Mouse (Mus musculus): ENCODE results near the gene 9630041A04Rik. TPM values are rescaled to one million over a fixed set of nuclear protein-coding genes. Genes with fewer than 3 reads are reported as not detected.

Gene 9630041A04Rik
- polyA plus RNA-seq, 1 experiment from 2014 or later, result 0.64 TPM

- H3K36me3 ChIP-seq (ENCODE audit: control insufficient read depth, insufficient read depth, low read length), result no peaks in the 10 kb centered on the region
- no peaks in the 10 kb centered on the region for H3K9me3 ChIP-seq (replicated peaks; ENCODE audit: control insufficient read depth, low read length, poor library complexity, severe bottlenecking)
- H3K9ac ChIP-seq (ENCODE audit: low read depth, low read length), result no peak overlapping the region
- WGBS, result 77% methylated on average over 4 of the region's 4 CpGs
- H3K4me1 ChIP-seq (ENCODE audit: control insufficient read depth, insufficient read depth, low read length), result peaks cover 14% of the 10 kb centered on the region
- no peak overlapping the region for H3K27ac ChIP-seq (ENCODE audit: low read length)
- H3K4me2 ChIP-seq (ENCODE audit: low read length), result no peak overlapping the region
- H3K4me3 ChIP-seq (ENCODE audit: low read depth, low read length), result no peak overlapping the region
- no peaks in the 10 kb centered on the region for H3K27me3 ChIP-seq (ENCODE audit: control insufficient read depth, insufficient read depth, low read depth, low read length)
- no peak for ATAC-seq
These were observed 76.4 kb downstream of the 9630041A04Rik start for GRCm38 (mm10) chr9:101938066-101938465.

- H3K4me2 ChIP-seq (ENCODE audit: low read length), result no peak overlapping the region
- 53% methylated on average over 5 of the region's 5 CpGs for WGBS
- no peaks in the 10 kb centered on the region for H3K9me3 ChIP-seq (replicated peaks; ENCODE audit: control insufficient read depth, low read length, poor library complexity, severe bottlenecking)
These were observed 77.4 kb downstream of the 9630041A04Rik start for GRCm38 (mm10) chr9:101939006-101939405.

GRCm38 (mm10) chr9:101940182-101940581 lies 78.5 kb downstream of the 9630041A04Rik start:
- H3K27me3 ChIP-seq (ENCODE audit: control insufficient read depth, insufficient read depth, low read depth, low read length), result no peaks in the 10 kb centered on the region
- H3K4me3 ChIP-seq (ENCODE audit: low read depth, low read length), result no peak overlapping the region
- H3K36me3 ChIP-seq (ENCODE audit: control insufficient read depth, insufficient read depth, low read length), result no peaks in the 10 kb centered on the region
- H3K9ac ChIP-seq (ENCODE audit: low read depth, low read length), result no peak overlapping the region
- peaks cover 10% of the 10 kb centered on the region for H3K4me1 ChIP-seq (ENCODE audit: control insufficient read depth, insufficient read depth, low read length)
- ATAC-seq, result no peak
- WGBS, result 76% methylated on average over 3 of the region's 3 CpGs
- no peak overlapping the region for H3K27ac ChIP-seq (ENCODE audit: low read length)
- no peaks in the 10 kb centered on the region for H3K9me3 ChIP-seq (replicated peaks; ENCODE audit: control insufficient read depth, low read length, poor library complexity, severe bottlenecking)
- H3K4me2 ChIP-seq (ENCODE audit: low read length), result no peak overlapping the region

More at GRCm38 (mm10) chr9:101939006-101939405, 77.4 kb downstream of the 9630041A04Rik start:
- Histone ChIP-seq H3K9ac (ENCODE audit: low read depth, low read length) (no peak overlapping the region), H3K4me1 (ENCODE audit: control insufficient read depth, insufficient read depth, low read length) (peaks cover 19% of the 10 kb centered on the region), H3K36me3 (ENCODE audit: control insufficient read depth, insufficient read depth, low read length) (no peaks in the 10 kb centered on the region), H3K4me3 (ENCODE audit: low read depth, low read length) (no peak overlapping the region), H3K27ac (ENCODE audit: low read length) (no peak overlapping the region), H3K27me3 (ENCODE audit: control insufficient read depth, insufficient read depth, low read depth, low read length) (no peaks in the 10 kb centered on the region)
- peak; percentile 59 for ATAC-seq

- 88% methylated on average over 9 of the region's 9 CpGs for WGBS
- Histone ChIP-seq H3K4me2 (ENCODE audit: low read length) (no peak overlapping the region), H3K27ac (ENCODE audit: low read length) (peak overlapping the region; percentile 64; the same call in 1 of the 2 replicates), H3K4me1 (ENCODE audit: control insufficient read depth, insufficient read depth, low read length) (peaks cover 11% of the 10 kb centered on the region), H3K9me3 (replicated peaks; ENCODE audit: control insufficient read depth, low read length, poor library complexity, severe bottlenecking) (no peaks in the 10 kb centered on the region), H3K36me3 (ENCODE audit: control insufficient read depth, insufficient read depth, low read length) (no peaks in the 10 kb centered on the region), H3K9ac (ENCODE audit: low read depth, low read length) (no peak overlapping the region), H3K27me3 (ENCODE audit: control insufficient read depth, insufficient read depth, low read depth, low read length) (no peaks in the 10 kb centered on the region), H3K4me3 (ENCODE audit: low read depth, low read length) (no peak overlapping the region)
- no peak for ATAC-seq
These were observed 80.5 kb downstream of the 9630041A04Rik start for GRCm38 (mm10) chr9:101942058-101942669.

- Histone ChIP-seq H3K4me3 (ENCODE audit: low read depth, low read length) (no peak overlapping the region), H3K9me3 (replicated peaks; ENCODE audit: control insufficient read depth, low read length, poor library complexity, severe bottlenecking) (no peaks in the 10 kb centered on the region), H3K4me1 (ENCODE audit: control insufficient read depth, insufficient read depth, low read length) (peaks cover 19% of the 10 kb centered on the region), H3K27me3 (ENCODE audit: control insufficient read depth, insufficient read depth, low read depth, low read length) (no peaks in the 10 kb centered on the region), H3K4me2 (ENCODE audit: low read length) (no peak overlapping the region), H3K36me3 (ENCODE audit: control insufficient read depth, insufficient read depth, low read length) (no peaks in the 10 kb centered on the region), H3K9ac (ENCODE audit: low read depth, low read length) (no peak overlapping the region), H3K27ac (ENCODE audit: low read length) (0 out of 2 replicates have a peak overlapping the region, but pooled peaks have one; percentile 24)
- 56% methylated on average over 7 of the region's 7 CpGs for WGBS
- ATAC-seq, result no peak
These were observed 83.7 kb downstream of the 9630041A04Rik start for GRCm38 (mm10) chr9:101945326-101945725.

GRCm38 (mm10) chr9:101945814-101946213 lies 84.2 kb downstream of the 9630041A04Rik start:
- WGBS, result 97% methylated on average over 4 of the region's 4 CpGs
- Histone ChIP-seq H3K4me1 (ENCODE audit: control insufficient read depth, insufficient read depth, low read length) (peaks cover 21% of the 10 kb centered on the region), H3K27me3 (ENCODE audit: control insufficient read depth, insufficient read depth, low read depth, low read length) (no peaks in the 10 kb centered on the region), H3K27ac (ENCODE audit: low read length) (no peak overlapping the region), H3K9ac (ENCODE audit: low read depth, low read length) (no peak overlapping the region), H3K9me3 (replicated peaks; ENCODE audit: control insufficient read depth, low read length, poor library complexity, severe bottlenecking) (no peaks in the 10 kb centered on the region), H3K4me2 (ENCODE audit: low read length) (no peak overlapping the region), H3K4me3 (ENCODE audit: low read depth, low read length) (no peak overlapping the region), H3K36me3 (ENCODE audit: control insufficient read depth, insufficient read depth, low read length) (no peaks in the 10 kb centered on the region)
- no peak for ATAC-seq

- ATAC-seq, result peak; percentile 51; the same call in 1 of the 2 replicates
- H3K27ac ChIP-seq (ENCODE audit: low read length), result peak overlapping the region; percentile 29
- WGBS, result 15% methylated on average over 3 of the region's 3 CpGs
These were observed 88.5 kb downstream of the 9630041A04Rik start for GRCm38 (mm10) chr9:101950101-101950500.

GRCm38 (mm10) chr9:101954529-101954928 lies 92.9 kb downstream of the 9630041A04Rik start:
- 53% methylated on average over 4 of the region's 4 CpGs for WGBS

More at GRCm38 (mm10) chr9:101950101-101950500, 88.5 kb downstream of the 9630041A04Rik start:
- peaks cover 13% of the 10 kb centered on the region for H3K4me1 ChIP-seq (ENCODE audit: control insufficient read depth, insufficient read depth, low read length)
- no peak overlapping the region for H3K4me3 ChIP-seq (ENCODE audit: low read depth, low read length)
- H3K36me3 ChIP-seq (ENCODE audit: control insufficient read depth, insufficient read depth, low read length), result 0 out of 2 replicates have a peak, but pooled peaks cover 2% of the 10 kb centered on the region
- H3K9ac ChIP-seq (ENCODE audit: low read depth, low read length), result no peak overlapping the region
- no peak overlapping the region for H3K4me2 ChIP-seq (ENCODE audit: low read length)
- no peaks in the 10 kb centered on the region for H3K9me3 ChIP-seq (replicated peaks; ENCODE audit: control insufficient read depth, low read length, poor library complexity, severe bottlenecking)
- no peaks in the 10 kb centered on the region for H3K27me3 ChIP-seq (ENCODE audit: control insufficient read depth, insufficient read depth, low read depth, low read length)

GRCm38 (mm10) chr9:101956228-101956627 lies 94.6 kb downstream of the 9630041A04Rik start:
- Histone ChIP-seq H3K4me1 (ENCODE audit: control insufficient read depth, insufficient read depth, low read length) (peaks cover 9% of the 10 kb centered on the region), H3K36me3 (ENCODE audit: control insufficient read depth, insufficient read depth, low read length) (0 out of 2 replicates have a peak, but pooled peaks cover 2% of the 10 kb centered on the region), H3K9ac (ENCODE audit: low read depth, low read length) (no peak overlapping the region), H3K9me3 (replicated peaks; ENCODE audit: control insufficient read depth, low read length, poor library complexity, severe bottlenecking) (no peaks in the 10 kb centered on the region), H3K4me2 (ENCODE audit: low read length) (no peak overlapping the region), H3K27ac (ENCODE audit: low read length) (peak overlapping the region; percentile 13; the same call in 1 of the 2 replicates), H3K4me3 (ENCODE audit: low read depth, low read length) (no peak overlapping the region), H3K27me3 (ENCODE audit: control insufficient read depth, insufficient read depth, low read depth, low read length) (no peaks in the 10 kb centered on the region)
- WGBS, result 27% methylated on average over 4 of the region's 4 CpGs
- ATAC-seq, result no peak

More at GRCm38 (mm10) chr9:101954529-101954928, 92.9 kb downstream of the 9630041A04Rik start:
- Histone ChIP-seq H3K27me3 (ENCODE audit: control insufficient read depth, insufficient read depth, low read depth, low read length) (no peaks in the 10 kb centered on the region), H3K4me3 (ENCODE audit: low read depth, low read length) (no peak overlapping the region), H3K36me3 (ENCODE audit: control insufficient read depth, insufficient read depth, low read length) (0 out of 2 replicates have a peak, but pooled peaks cover 2% of the 10 kb centered on the region), H3K4me1 (ENCODE audit: control insufficient read depth, insufficient read depth, low read length) (peaks cover 17% of the 10 kb centered on the region), H3K4me2 (ENCODE audit: low read length) (no peak overlapping the region), H3K9me3 (replicated peaks; ENCODE audit: control insufficient read depth, low read length, poor library complexity, severe bottlenecking) (no peaks in the 10 kb centered on the region), H3K9ac (ENCODE audit: low read depth, low read length) (no peak overlapping the region), H3K27ac (ENCODE audit: low read length) (peak overlapping the region; percentile 42; the same call in 1 of the 2 replicates)
- ATAC-seq, result 0 out of 2 replicates have a peak, but pooled peaks have one; percentile 39
